Mouse (Mus musculus): Measurements from ENCODE around the gene Faah.

DNA sequence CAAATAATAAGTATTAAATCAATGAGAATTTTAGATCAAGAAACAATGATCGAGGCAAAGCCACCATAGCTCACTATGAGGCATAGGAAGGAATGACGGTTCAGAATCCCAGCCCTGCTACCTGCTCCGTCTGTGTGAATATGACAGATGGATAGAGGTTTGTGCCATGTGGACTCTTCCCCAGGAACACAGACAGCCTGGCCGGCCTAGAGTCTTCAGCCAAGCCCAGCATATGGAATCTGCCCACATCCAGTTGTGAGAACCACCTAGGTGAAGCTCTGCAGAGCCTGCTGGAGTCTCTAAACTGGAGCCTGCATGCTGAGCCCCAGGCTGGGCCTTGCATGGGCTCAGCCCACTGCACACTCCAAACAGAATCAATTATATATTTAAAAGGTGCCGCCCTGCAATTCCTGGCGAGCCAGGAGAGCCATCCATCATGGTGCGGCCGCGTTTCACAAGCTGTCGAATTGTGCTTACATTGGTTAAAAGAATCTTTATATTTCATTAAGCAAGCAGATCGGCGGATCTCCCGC is 86.1 kb downstream of the Faah start:
- TF ChIP-seq CTCF (conservative IDR thresholded peaks at IDR 0.05 in 1 of 2, IDR thresholded peaks at IDR 0.05 in 1 of 2; ENCODE audit: low read depth in 2 of 2, low read length in 2 of 2) (no peak), POLR2A (IDR thresholded peaks at IDR 0.05; ENCODE audit: low read depth, low read length) (no peak), CHD2 (IDR thresholded peaks at IDR 0.05; ENCODE audit: low read length) (no peak), EP300 (IDR thresholded peaks at IDR 0.05; ENCODE audit: low read length) (no peak), MYC (IDR thresholded peaks at IDR 0.05; ENCODE audit: low read depth, low read length) (no peak), MEF2A (IDR thresholded peaks at IDR 0.05; ENCODE audit: borderline replicate concordance, low read depth, low read length) (no peak), MAX (IDR thresholded peaks at IDR 0.05; ENCODE audit: low read length) (no peak), SMC3 (IDR thresholded peaks at IDR 0.05; ENCODE audit: low read depth, low read length) (no peak), ZNF384 (IDR thresholded peaks at IDR 0.05; ENCODE audit: low read depth, low read length) (no peak), MXI1 (IDR thresholded peaks at IDR 0.05; ENCODE audit: low read depth, low read length) (no peak)
